Mouse (Mus musculus) limb, embryonic 13.5 days (tissue): Measurements from ENCODE around the gene Ppp3r1. TPM values are rescaled to one million over a fixed set of nuclear protein-coding genes. Genes with fewer than 3 reads are reported as not detected.
"Not testable (repeated sequence)": the region's sequence is repeated elsewhere in the genome, so short reads cannot be mapped to it uniquely, and the experiment has no call there.

Experiments
- ATAC-seq: fragments of 200-750 bp; cut with Nextera tagmentation; 2 replicates; pipeline ENCODE4 v1.8.0; 2017; ENCODE audit warnings: low read depth, moderate number of reproducible peaks, moderate TSS enrichment; ENCODE audit not compliant: low FRiP score
- H3K27ac ChIP-seq: fragments of 300-500 bp; sonication (generic); 2 replicates; pipeline ENCODE4 v1.5.1; 2015; ENCODE audit warnings: inconsistent platforms, mild to moderate bottlenecking, moderate library complexity
- H3K27me3 ChIP-seq: fragments of 300-500 bp; sonication (generic); 2 replicates; pipeline ENCODE4 v1.6.1; 2015; ENCODE audit warnings: mild to moderate bottlenecking, inconsistent platforms
- H3K36me3 ChIP-seq: fragments of 300-500 bp; sonication (generic); 2 replicates; pipeline ENCODE4 v1.6.1; 2015; ENCODE audit warnings: inconsistent platforms, mild to moderate bottlenecking, moderate library complexity
- H3K4me1 ChIP-seq: fragments of 300-500 bp; sonication (generic); 2 replicates; pipeline ENCODE4 v1.6.1; 2015; ENCODE audit warnings: inconsistent platforms
- H3K4me2 ChIP-seq: fragments of 300-500 bp; sonication (generic); replicated peaks from 2 replicates; pipeline ENCODE4 v1.6.1; 2015; ENCODE audit warnings: inconsistent platforms, mild to moderate bottlenecking, moderate library complexity
- H3K4me3 ChIP-seq: fragments of 300-500 bp; sonication (generic); 2 replicates; pipeline ENCODE4 v1.5.1; 2015; ENCODE audit warnings: moderate library complexity, mild to moderate bottlenecking, inconsistent platforms
- H3K9ac ChIP-seq: fragments of 300-500 bp; sonication (generic); 2 replicates; pipeline ENCODE4 v1.6.1; 2015; ENCODE audit warnings: mild to moderate bottlenecking, inconsistent platforms
- H3K9me3 ChIP-seq: fragments of 300-500 bp; sonication (generic); 2 replicates; pipeline ENCODE4 v1.6.1; 2016; ENCODE audit warnings: inconsistent platforms
- WGBS: fragments of 180-500 bp; shearing (Covaris S2); methylation state at CpG from one replicate; pipeline ENCODE4 v1.1.7; 2015; 5-methylcytosine and 5-hydroxymethylcytosine counted together
- polyA plus RNA-seq: library from polyadenylated mRNA; unstranded; fragments of >200 nt; fragmentation: Nextera tagmentation; extraction: Ambion mirVana; gene quantifications from 2 replicates; pipeline ENCODE4 v1.2.1, GENCODE M21; 2015

Gene Ppp3r1
- polyA plus RNA-seq, 1 experiment from 2014 or later: 96.3 TPM

GRCm38 (mm10) chr11:17211258-17212140 lies 52.4 kb downstream of the Ppp3r1 start, which contains the start of gene Pno1:
Gene Pno1 (minus strand): TSS chr11:17211568.
- H3K4me3 ChIP-seq: peak within 1 kb of the TSS; percentile 91
- peak within 1 kb of the TSS; percentile 80 for H3K4me2 ChIP-seq
- peak within 1 kb of the TSS; percentile 82; the same call in 1 of the 2 replicates for H3K27ac ChIP-seq
- H3K27me3 ChIP-seq: no peaks in the 10 kb centered on the region
- ATAC-seq: peak; percentile 99
- H3K9ac ChIP-seq: peak within 1 kb of the TSS; percentile 83
- H3K9me3 ChIP-seq: no peaks in the 10 kb centered on the region
- 1% methylated on average over 65 of the region's 65 CpGs for WGBS
- peaks cover 25% of the 10 kb centered on the region for H3K36me3 ChIP-seq
- peaks cover 23% of the 10 kb centered on the region for H3K4me1 ChIP-seq

GRCm38 (mm10) chr11:17212141-17212495 lies 53.1 kb downstream of the Ppp3r1 start:
- Histone ChIP-seq H3K4me1 (peaks cover 23% of the 10 kb centered on the region), H3K9ac (peak overlapping the region; percentile 83), H3K9me3 (no peaks in the 10 kb centered on the region), H3K4me3 (peak overlapping the region; percentile 91), H3K27ac (peak overlapping the region; percentile 82; the same call in 1 of the 2 replicates), H3K4me2 (peak overlapping the region; percentile 80), H3K27me3 (no peaks in the 10 kb centered on the region), H3K36me3 (peaks cover 21% of the 10 kb centered on the region)
- ATAC-seq: no peak
- 3% methylated on average over 10 of the region's 10 CpGs for WGBS

- peak overlapping the region; percentile 80 for H3K4me2 ChIP-seq
- H3K36me3 ChIP-seq: peaks cover 15% of the 10 kb centered on the region
- H3K27ac ChIP-seq: no peak overlapping the region
- ATAC-seq: no peak
- H3K4me1 ChIP-seq: peaks cover 23% of the 10 kb centered on the region
- WGBS: 75% methylated on average over 5 of the region's 5 CpGs
- H3K4me3 ChIP-seq: peak overlapping the region; percentile 91
- H3K9me3 ChIP-seq: no peaks in the 10 kb centered on the region
- no peaks in the 10 kb centered on the region for H3K27me3 ChIP-seq
- 0 out of 2 replicates have a peak overlapping the region, but pooled peaks have one; percentile 13 for H3K9ac ChIP-seq
These were observed 53.9 kb downstream of the Ppp3r1 start for GRCm38 (mm10) chr11:17212903-17213509.

DNA sequence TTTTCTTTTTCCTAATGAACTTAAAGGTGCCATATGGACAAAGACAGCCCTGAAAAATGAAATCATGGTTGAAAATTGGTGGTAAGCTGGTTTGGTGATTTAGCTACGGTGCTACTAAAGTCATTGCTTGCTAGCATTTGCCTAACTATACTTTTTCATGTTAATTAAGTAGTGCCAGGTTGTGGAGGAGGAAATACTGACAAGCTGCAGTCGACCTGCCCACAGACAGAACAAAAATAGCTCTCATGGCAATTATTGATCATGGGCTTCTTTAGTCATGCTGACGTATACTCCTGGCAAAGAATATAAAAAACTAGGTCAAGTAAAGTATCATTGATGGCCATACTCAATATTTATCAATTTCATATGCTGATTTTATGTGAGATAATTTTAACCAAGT lies 56.4 kb downstream of the Ppp3r1 start:
- H3K4me2 ChIP-seq: no peak overlapping the region
- WGBS: 91% methylated on average over 3 of the region's 3 CpGs
- no peaks in the 10 kb centered on the region for H3K27me3 ChIP-seq
- no peak for ATAC-seq
- H3K4me1 ChIP-seq: peaks cover 18% of the 10 kb centered on the region
- H3K9me3 ChIP-seq: no peaks in the 10 kb centered on the region
- H3K27ac ChIP-seq: no peak overlapping the region
- H3K36me3 ChIP-seq: 0 out of 2 replicates have a peak, but pooled peaks cover under 1% of the 10 kb centered on the region
- H3K4me3 ChIP-seq: no peak overlapping the region
- H3K9ac ChIP-seq: no peak overlapping the region

- H3K27me3 ChIP-seq: no peaks in the 10 kb centered on the region
- H3K4me2 ChIP-seq: no peak overlapping the region
- no peaks in the 10 kb centered on the region for H3K9me3 ChIP-seq
- H3K4me3 ChIP-seq: no peak overlapping the region
- 91% methylated on average over 8 of the region's 8 CpGs for WGBS
- no peaks in the 10 kb centered on the region for H3K4me1 ChIP-seq
- H3K9ac ChIP-seq: no peak overlapping the region
- H3K27ac ChIP-seq: no peak overlapping the region
- ATAC-seq: no peak
- H3K36me3 ChIP-seq: peaks cover 33% of the 10 kb centered on the region
These were observed 62.1 kb downstream of the Ppp3r1 start for GRCm38 (mm10) chr11:17221126-17221525.

GRCm38 (mm10) chr11:17232792-17233191 lies 73.7 kb downstream of the Ppp3r1 start:
- H3K9me3 ChIP-seq: no peaks in the 10 kb centered on the region
- 65% methylated on average over 5 of the region's 5 CpGs for WGBS
- peaks cover 51% of the 10 kb centered on the region for H3K36me3 ChIP-seq
- H3K27me3 ChIP-seq: no peaks in the 10 kb centered on the region
- no peak overlapping the region for H3K4me2 ChIP-seq
- no peaks in the 10 kb centered on the region for H3K4me1 ChIP-seq
- H3K4me3 ChIP-seq: no peak overlapping the region
- no peak overlapping the region for H3K27ac ChIP-seq
- no peak for ATAC-seq
- H3K9ac ChIP-seq: no peak overlapping the region

DNA sequence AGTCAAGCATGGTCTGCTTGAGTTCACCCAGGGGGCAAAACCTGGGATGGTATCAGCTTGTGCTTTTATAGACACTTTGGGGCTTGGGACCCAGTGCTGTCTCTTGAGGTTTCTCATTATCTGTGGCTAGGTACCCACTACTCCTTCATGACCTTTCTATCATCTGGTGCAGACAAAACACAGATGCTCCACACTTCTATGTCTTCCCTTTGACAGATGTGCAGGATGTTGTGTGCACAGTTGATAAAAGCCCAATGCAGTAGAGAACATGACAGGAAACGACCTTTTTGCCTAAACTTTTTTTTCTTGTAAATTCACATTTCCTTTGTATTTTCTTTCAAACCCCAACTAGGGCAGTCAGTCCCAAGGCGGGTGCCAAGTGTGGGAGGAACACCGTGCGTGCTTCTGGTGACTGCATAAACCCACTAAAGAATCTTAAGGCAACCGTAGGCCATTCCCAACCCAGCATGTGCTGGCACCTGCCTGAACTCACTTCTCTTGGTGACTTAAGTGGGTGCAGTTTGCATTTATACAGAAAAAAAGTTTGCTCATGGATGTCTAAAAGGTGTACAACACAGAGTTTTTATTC lies 77.5 kb downstream of the Ppp3r1 start:
- Histone ChIP-seq H3K27ac (no peak overlapping the region), H3K4me2 (no peak overlapping the region), H3K9me3 (no peaks in the 10 kb centered on the region), H3K27me3 (no peaks in the 10 kb centered on the region), H3K4me1 (no peaks in the 10 kb centered on the region), H3K9ac (no peak overlapping the region), H3K4me3 (no peak overlapping the region), H3K36me3 (peaks cover 26% of the 10 kb centered on the region)
- no peak for ATAC-seq
- WGBS: 87% methylated on average over 5 of the region's 5 CpGs

DNA sequence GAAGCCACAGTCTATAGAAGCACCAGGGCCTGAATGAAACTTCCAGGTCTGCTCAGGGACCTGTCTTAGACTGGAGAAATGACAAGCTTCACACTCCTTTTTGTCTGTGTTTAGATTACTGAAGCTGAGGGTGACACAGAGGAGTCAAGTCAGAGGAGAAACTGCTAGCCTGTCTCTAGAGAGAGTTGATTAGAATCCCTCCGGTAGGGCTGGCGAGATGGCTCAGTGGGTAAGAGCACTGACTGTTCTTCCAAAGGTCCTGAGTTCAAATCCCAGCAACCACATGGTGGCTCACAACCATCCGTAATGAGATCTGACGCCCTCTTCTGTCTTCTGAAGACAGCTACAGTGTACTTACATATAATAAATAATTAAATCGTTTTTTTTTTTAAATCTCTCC lies 79.5 kb downstream of the Ppp3r1 start:
- not testable (repeated sequence) for H3K27ac ChIP-seq, H3K4me1 ChIP-seq, H3K9ac ChIP-seq, ATAC-seq, H3K4me3 ChIP-seq, H3K4me2 ChIP-seq, H3K9me3 ChIP-seq, H3K27me3 ChIP-seq
- 84% methylated on average over 5 of the region's 5 CpGs for WGBS
- peaks cover 10% of the 10 kb centered on the region for H3K36me3 ChIP-seq

- Histone ChIP-seq H3K4me2 (no peak overlapping the region), H3K9ac (no peak overlapping the region), H3K4me3 (no peak overlapping the region), H3K36me3 (no peaks in the 10 kb centered on the region), H3K27ac (no peak overlapping the region), H3K4me1 (no peaks in the 10 kb centered on the region), H3K9me3 (no peaks in the 10 kb centered on the region), H3K27me3 (no peaks in the 10 kb centered on the region; the same call in 1 of the 2 replicates)
- ATAC-seq: no peak
These were observed 89.7 kb downstream of the Ppp3r1 start for GRCm38 (mm10) chr11:17248715-17249114.

Other genes with a start within 250 kb of the Ppp3r1 start
- 1.7 and 1.8 TPM in 2 replicates for gene Fbxo48, start 207.9 kb upstream of the Ppp3r1 start, polyA plus RNA-seq
- gene Cnrip1, start 107.7 kb upstream of the Ppp3r1 start, polyA plus RNA-seq: 17.2 and 17.4 TPM in 2 replicates
- gene Plek, start 106.9 kb upstream of the Ppp3r1 start, polyA plus RNA-seq: 3.1 and 3.4 TPM in 2 replicates
- gene Wdr92, start 22.8 kb downstream of the Ppp3r1 start, polyA plus RNA-seq: 27.5 and 29.2 TPM in 2 replicates
- gene Pno1, start 52.3 kb downstream of the Ppp3r1 start, polyA plus RNA-seq: 76.7 and 77.1 TPM in 2 replicates
- 119 and 120 TPM in 2 replicates for gene C1d, start 98.3 kb downstream of the Ppp3r1 start, polyA plus RNA-seq